Mouse (Mus musculus) intestine, postnatal 0 days (tissue): Measurements from ENCODE around the gene Vldlr. TPM values are rescaled to one million over a fixed set of nuclear protein-coding genes. Genes with fewer than 3 reads are reported as not detected.

Experiments used
- ATAC-seq: fragments of 200-750 bp; cut with Nextera tagmentation; 2 replicates; pipeline ENCODE4 v1.8.0; 2017; ENCODE audit warnings: mild to moderate bottlenecking, moderate TSS enrichment, moderate library complexity
- H3K27ac ChIP-seq: fragments of 300-500 bp; sonication (generic); 2 replicates; pipeline ENCODE4 v1.5.1; 2014; ENCODE audit warnings: mild to moderate bottlenecking, low read depth, low read length, moderate library complexity
- H3K27me3 ChIP-seq: fragments of 300-500 bp; sonication (generic); replicated peaks from 2 replicates; pipeline ENCODE4 v1.6.1; 2014; ENCODE audit warnings: low read length, mixed read lengths; ENCODE audit not compliant: control insufficient read depth, insufficient read depth
- H3K36me3 ChIP-seq: fragments of 300-500 bp; sonication (generic); 2 replicates; pipeline ENCODE4 v1.6.1; 2014; ENCODE audit warnings: mild to moderate bottlenecking, moderate library complexity; ENCODE audit not compliant: control insufficient read depth, insufficient read depth
- H3K4me1 ChIP-seq: fragments of 300-500 bp; sonication (generic); replicated peaks from 2 replicates; pipeline ENCODE4 v1.6.1; 2014; ENCODE audit warnings: antibody characterized with exemption, low read length, mixed read lengths; ENCODE audit not compliant: control insufficient read depth, insufficient read depth
- H3K4me2 ChIP-seq: fragments of 300-500 bp; sonication (generic); replicated peaks from 2 replicates; pipeline ENCODE4 v1.6.1; 2014; ENCODE audit warnings: low read depth, mild to moderate bottlenecking, moderate library complexity
- H3K4me3 ChIP-seq: fragments of 300-500 bp; sonication (generic); 2 replicates; pipeline ENCODE4 v1.5.1; 2014; ENCODE audit warnings: low read depth, low read length
- H3K9ac ChIP-seq: fragments of 300-500 bp; sonication (generic); 2 replicates; pipeline ENCODE4 v1.6.1; 2014; ENCODE audit warnings: mild to moderate bottlenecking, low read depth, low read length
- H3K9me3 ChIP-seq: fragments of 300-500 bp; sonication (generic); 2 replicates; pipeline ENCODE4 v1.6.1; 2016; ENCODE audit warnings: mixed run types; ENCODE audit not compliant: control insufficient read depth
- CTCF ChIP-seq: sonication (generic); IDR thresholded peaks from 2 replicates; pipeline ENCODE4 v1.5.1; 2016; ENCODE audit warnings: low read depth, mild to moderate bottlenecking, control low read depth, antibody characterized with exemption, moderate library complexity
- WGBS: fragments of 180-500 bp; shearing (Covaris S2); extraction: QIAGEN DNeasy Blood & Tissue Kit; methylation state at CpG from one replicate; pipeline ENCODE4 v1.1.7; 2014; 5-methylcytosine and 5-hydroxymethylcytosine counted together
- polyA plus RNA-seq: library from polyadenylated mRNA; unstranded; fragments of >200 nt; fragmentation: Nextera tagmentation; extraction: Ambion mirVana; gene quantifications from 2 replicates; pipeline ENCODE4 v1.2.1, GENCODE M21; 2015

Vldlr gene
- polyA plus RNA-seq, 1 experiment from 2014 or later = 2.2 TPM

GRCm38 (mm10) chr19:27217404-27217940 lies 1.2 kb downstream of the Vldlr start:
- no peak overlapping the region for H3K27ac ChIP-seq
- peak overlapping the region; percentile 99 for H3K4me2 ChIP-seq
- peak overlapping the region; percentile 65 for H3K4me3 ChIP-seq
- H3K36me3 ChIP-seq = no peaks in the 10 kb centered on the region
- 0 out of 2 replicates have a peak, but pooled peaks cover 4% of the 10 kb centered on the region for H3K4me1 ChIP-seq
- ATAC-seq = peak; percentile 47; the same call in 1 of the 2 replicates
- H3K9ac ChIP-seq = peak overlapping the region; percentile 52
- under 1% methylated on average over 47 of the region's 52 CpGs for WGBS
- TF ChIP-seq CTCF = no peak
- H3K9me3 ChIP-seq = no peaks in the 10 kb centered on the region
- H3K27me3 ChIP-seq = peaks cover 16% of the 10 kb centered on the region; the same call in 1 of the 2 replicates

- no peak overlapping the region for H3K27ac ChIP-seq
- peaks cover 16% of the 10 kb centered on the region; the same call in 1 of the 2 replicates for H3K27me3 ChIP-seq
- H3K4me2 ChIP-seq = peak overlapping the region; percentile 99
- 0 out of 2 replicates have a peak, but pooled peaks cover 4% of the 10 kb centered on the region for H3K4me1 ChIP-seq
- peak overlapping the region; percentile 52 for H3K9ac ChIP-seq
- peak overlapping the region; percentile 65 for H3K4me3 ChIP-seq
- no peaks in the 10 kb centered on the region for H3K9me3 ChIP-seq
- no peaks in the 10 kb centered on the region for H3K36me3 ChIP-seq
- ATAC-seq = no peak
- 0% methylated on average over 32 of the region's 32 CpGs for WGBS
- no peak for TF ChIP-seq CTCF
Observed at GRCm38 (mm10) chr19:27217941-27218411, 1.7 kb downstream of the Vldlr start.

- no peaks in the 10 kb centered on the region for H3K36me3 ChIP-seq
- 0 out of 2 replicates have a peak, but pooled peaks cover 4% of the 10 kb centered on the region for H3K4me1 ChIP-seq
- H3K4me2 ChIP-seq = peak overlapping the region; percentile 99
- peak overlapping the region; percentile 65 for H3K4me3 ChIP-seq
- no peaks in the 10 kb centered on the region for H3K9me3 ChIP-seq
- 1% methylated on average over 30 of the region's 30 CpGs for WGBS
- H3K27me3 ChIP-seq = peaks cover 16% of the 10 kb centered on the region; the same call in 1 of the 2 replicates
- ATAC-seq = peak; percentile 51
- no peak for TF ChIP-seq CTCF
- no peak overlapping the region for H3K27ac ChIP-seq
- peak overlapping the region; percentile 52 for H3K9ac ChIP-seq
Observed at GRCm38 (mm10) chr19:27218561-27219262, 2.4 kb downstream of the Vldlr start.

GRCm38 (mm10) chr19:27219586-27219985 lies 3.3 kb downstream of the Vldlr start:
- no peak for TF ChIP-seq CTCF

GRCm38 (mm10) chr19:27223046-27223445 lies 6.8 kb downstream of the Vldlr start:
- Histone ChIP-seq H3K9me3 (no peaks in the 10 kb centered on the region), H3K27me3 (no peaks in the 10 kb centered on the region), H3K27ac (no peak overlapping the region), H3K4me1 (no peaks in the 10 kb centered on the region), H3K4me2 (no peak overlapping the region), H3K4me3 (no peak overlapping the region), H3K36me3 (no peaks in the 10 kb centered on the region), H3K9ac (no peak overlapping the region)
- no peak for ATAC-seq
- no peak for TF ChIP-seq CTCF
- 78% methylated on average over 6 of the region's 6 CpGs for WGBS

More at GRCm38 (mm10) chr19:27219586-27219985, 3.3 kb downstream of the Vldlr start:
- Histone ChIP-seq H3K36me3 (no peaks in the 10 kb centered on the region), H3K4me1 (0 out of 2 replicates have a peak, but pooled peaks cover 4% of the 10 kb centered on the region), H3K27me3 (peaks cover 16% of the 10 kb centered on the region; the same call in 1 of the 2 replicates), H3K9me3 (no peaks in the 10 kb centered on the region), H3K4me3 (no peak overlapping the region), H3K4me2 (no peak overlapping the region), H3K9ac (no peak overlapping the region), H3K27ac (no peak overlapping the region)
- ATAC-seq = no peak

GRCm38 (mm10) chr19:27224356-27224755 lies 8.1 kb downstream of the Vldlr start:
- ATAC-seq = no peak
- Histone ChIP-seq H3K9ac (no peak overlapping the region), H3K4me3 (no peak overlapping the region), H3K4me2 (no peak overlapping the region), H3K9me3 (no peaks in the 10 kb centered on the region), H3K36me3 (no peaks in the 10 kb centered on the region), H3K27ac (no peak overlapping the region), H3K27me3 (no peaks in the 10 kb centered on the region), H3K4me1 (no peaks in the 10 kb centered on the region)
- no peak for TF ChIP-seq CTCF
- WGBS = 69% methylated on average over 1 of the region's 1 CpGs
